Mouse (Mus musculus): ENCODE measurements around the gene Fbrsl1. TPM values are rescaled to one million over a fixed set of nuclear protein-coding genes. Genes with fewer than 3 reads are reported as not detected.

The Fbrsl1 gene
- total RNA-seq, 2 experiments from 2014 or later: 12.3 to 25.6 TPM

GRCm38 (mm10) chr5:110415806-110416700, 32.2 kb downstream of the Fbrsl1 start:
- no peak for ATAC-seq (ENCODE audit: poor library complexity, severe bottlenecking)

GRCm38 (mm10) chr5:110415022-110415421, 33.3 kb downstream of the Fbrsl1 start:
- ATAC-seq (ENCODE audit: poor library complexity, severe bottlenecking): no peak

GRCm38 (mm10) chr5:110413018-110413417, 35.3 kb downstream of the Fbrsl1 start:
- ATAC-seq (ENCODE audit: poor library complexity, severe bottlenecking): peak; percentile 41; the same call in 1 of the 2 replicates

GRCm38 (mm10) chr5:110410386-110410785, 37.9 kb downstream of the Fbrsl1 start:
- ATAC-seq (ENCODE audit: poor library complexity, severe bottlenecking): no peak

GRCm38 (mm10) chr5:110408967-110409366, 39.3 kb downstream of the Fbrsl1 start:
- ATAC-seq (ENCODE audit: poor library complexity, severe bottlenecking): no peak

GRCm38 (mm10) chr5:110406065-110406714, 42.1 kb downstream of the Fbrsl1 start:
- no peak for ATAC-seq (ENCODE audit: poor library complexity, severe bottlenecking)

GRCm38 (mm10) chr5:110403931-110404330, 44.4 kb downstream of the Fbrsl1 start:
- no peak for ATAC-seq (ENCODE audit: poor library complexity, severe bottlenecking)

GRCm38 (mm10) chr5:110402557-110402956, 45.7 kb downstream of the Fbrsl1 start:
- ATAC-seq (ENCODE audit: poor library complexity, severe bottlenecking): no peak

GRCm38 (mm10) chr5:110401101-110401500, 47.2 kb downstream of the Fbrsl1 start:
- ATAC-seq (ENCODE audit: poor library complexity, severe bottlenecking): no peak

- ATAC-seq (ENCODE audit: poor library complexity, severe bottlenecking): no peak
Observed at GRCm38 (mm10) chr5:110395006-110395661, 53.2 kb downstream of the Fbrsl1 start.

GRCm38 (mm10) chr5:110392727-110393126, 55.6 kb downstream of the Fbrsl1 start:
- ATAC-seq (ENCODE audit: poor library complexity, severe bottlenecking): no peak

- ATAC-seq (ENCODE audit: poor library complexity, severe bottlenecking): no peak
Observed at GRCm38 (mm10) chr5:110390631-110391030, 57.7 kb downstream of the Fbrsl1 start.

GRCm38 (mm10) chr5:110387332-110387731, 61.0 kb downstream of the Fbrsl1 start:
- ATAC-seq (ENCODE audit: poor library complexity, severe bottlenecking): no peak

- peak; percentile 66 for ATAC-seq (ENCODE audit: poor library complexity, severe bottlenecking)
Observed at GRCm38 (mm10) chr5:110386371-110387330, 61.7 kb downstream of the Fbrsl1 start.

- peak; percentile 66 for ATAC-seq (ENCODE audit: poor library complexity, severe bottlenecking)
Observed at GRCm38 (mm10) chr5:110385263-110385662, 63.0 kb downstream of the Fbrsl1 start.

GRCm38 (mm10) chr5:110384491-110384890, 63.8 kb downstream of the Fbrsl1 start:
- no peak for ATAC-seq (ENCODE audit: poor library complexity, severe bottlenecking)

GRCm38 (mm10) chr5:110379823-110380222, 68.5 kb downstream of the Fbrsl1 start:
- no peak for ATAC-seq (ENCODE audit: poor library complexity, severe bottlenecking)

- ATAC-seq (ENCODE audit: poor library complexity, severe bottlenecking): no peak
Observed at GRCm38 (mm10) chr5:110379086-110379485, 69.2 kb downstream of the Fbrsl1 start.

GRCm38 (mm10) chr5:110378181-110378583, 70.1 kb downstream of the Fbrsl1 start:
- no peak for ATAC-seq (ENCODE audit: poor library complexity, severe bottlenecking)

- peak; percentile 81 for ATAC-seq (ENCODE audit: poor library complexity, severe bottlenecking)
Observed at GRCm38 (mm10) chr5:110376802-110377433, 71.4 kb downstream of the Fbrsl1 start.
